Mouse (Mus musculus) limb, embryonic 11.5 days (tissue): ENCODE measurements around the gene Frzb. TPM values are rescaled to one million over a fixed set of nuclear protein-coding genes. Genes with fewer than 3 reads are reported as not detected.

Experiments
- ATAC-seq: fragments of 200-750 bp; cut with Nextera tagmentation; 2 replicates; pipeline ENCODE4 v1.8.0; 2017; ENCODE audit warnings: low read depth; ENCODE audit not compliant: insufficient number of reproducible peaks, low FRiP score, low TSS enrichment
- DNase-seq: peaks from one replicate; pipeline ENCODE4 v3.0.0-alpha.2; 2015; ENCODE audit warnings: low spot score
- H3K27ac ChIP-seq: fragments of 300-500 bp; sonication (generic); replicated peaks from 2 replicates; pipeline ENCODE4 v1.5.1; 2014; ENCODE audit warnings: low read depth, mild to moderate bottlenecking, low read length
- H3K27me3 ChIP-seq: fragments of 300-500 bp; sonication (generic); 2 replicates; pipeline ENCODE4 v1.6.1; 2014; ENCODE audit warnings: mild to moderate bottlenecking, low read length, mixed read lengths; ENCODE audit not compliant: control insufficient read depth, insufficient read depth
- H3K36me3 ChIP-seq: fragments of 300-500 bp; sonication (generic); 2 replicates; pipeline ENCODE4 v1.6.1; 2014; ENCODE audit warnings: mild to moderate bottlenecking, low read length, moderate library complexity, mixed read lengths; ENCODE audit not compliant: control insufficient read depth, insufficient read depth
- H3K4me1 ChIP-seq: fragments of 300-500 bp; sonication (generic); 2 replicates; pipeline ENCODE4 v1.6.1; 2014; ENCODE audit warnings: low read length, mixed read lengths; ENCODE audit not compliant: control insufficient read depth, insufficient read depth
- H3K4me2 ChIP-seq: fragments of 300-500 bp; sonication (generic); 2 replicates; pipeline ENCODE4 v1.6.1; 2014; ENCODE audit warnings: low read depth, mild to moderate bottlenecking, moderate library complexity; ENCODE audit not compliant: severe bottlenecking
- H3K4me3 ChIP-seq: fragments of 300-500 bp; sonication (generic); 2 replicates; pipeline ENCODE4 v1.5.1; 2014; ENCODE audit warnings: low read depth, low read length
- H3K9ac ChIP-seq: fragments of 300-500 bp; sonication (generic); 2 replicates; pipeline ENCODE4 v1.6.1; 2014; ENCODE audit warnings: mild to moderate bottlenecking, low read length
- H3K9me3 ChIP-seq: fragments of 300-500 bp; sonication (generic); 2 replicates; pipeline ENCODE4 v1.6.1; 2016; ENCODE audit warnings: low read length; ENCODE audit not compliant: control insufficient read depth
- WGBS: fragments of 180-500 bp; shearing (Covaris S2); extraction: QIAGEN DNeasy Blood & Tissue Kit; methylation state at CpG from one replicate; pipeline ENCODE4 v1.1.7; 2014; 5-methylcytosine and 5-hydroxymethylcytosine counted together
- polyA plus RNA-seq: library from polyadenylated mRNA; unstranded; fragments of >200 nt; fragmentation: Nextera tagmentation; extraction: Ambion mirVana; gene quantifications from 2 replicates; pipeline ENCODE4 v1.2.1, GENCODE M21; 2014

The Frzb gene
- polyA plus RNA-seq, 1 experiment from 2014 or later: 118 TPM

- 0 out of 2 replicates have a peak overlapping the region, but pooled peaks have one; percentile 23 for H3K27ac ChIP-seq
- no peak for ATAC-seq
- DNase-seq: no peak
- H3K4me3 ChIP-seq: no peak overlapping the region
- no peaks in the 10 kb centered on the region for H3K9me3 ChIP-seq
- no peak overlapping the region for H3K9ac ChIP-seq
- peaks cover 11% of the 10 kb centered on the region for H3K4me1 ChIP-seq
- H3K4me2 ChIP-seq: no peak overlapping the region
- no peaks in the 10 kb centered on the region for H3K36me3 ChIP-seq
- H3K27me3 ChIP-seq: no peaks in the 10 kb centered on the region
- 87% methylated on average over 18 of the region's 18 CpGs for whole genome bisulfite sequencing
Measured at GRCm38 (mm10) chr2:80413124-80413523, 34.3 kb downstream of the Frzb start.

GRCm38 (mm10) chr2:80409893-80410574, 37.4 kb downstream of the Frzb start:
- H3K9ac ChIP-seq: no peak overlapping the region
- peak overlapping the region; percentile 80 for H3K27ac ChIP-seq
- DNase-seq (peak; percentile 87), ATAC-seq (peak; percentile 91)
- no peak overlapping the region for H3K4me2 ChIP-seq
- H3K27me3 ChIP-seq: no peaks in the 10 kb centered on the region
- H3K4me1 ChIP-seq: peaks cover 23% of the 10 kb centered on the region
- H3K9me3 ChIP-seq: no peaks in the 10 kb centered on the region
- H3K36me3 ChIP-seq: no peaks in the 10 kb centered on the region
- 22% methylated on average over 12 of the region's 12 CpGs for WGBS
- H3K4me3 ChIP-seq: no peak overlapping the region

- Histone ChIP-seq H3K4me3 (no peak overlapping the region), H3K4me1 (peaks cover 23% of the 10 kb centered on the region), H3K4me2 (no peak overlapping the region), H3K9ac (no peak overlapping the region), H3K36me3 (no peaks in the 10 kb centered on the region), H3K27ac (0 out of 2 replicates have a peak overlapping the region, but pooled peaks have one; percentile 81), H3K9me3 (no peaks in the 10 kb centered on the region), H3K27me3 (no peaks in the 10 kb centered on the region)
- DNase-seq: peak; percentile 74
- WGBS: 1% methylated on average over 5 of the region's 5 CpGs
- peak; percentile 71 for ATAC-seq
Measured at GRCm38 (mm10) chr2:80404770-80405169, 42.7 kb downstream of the Frzb start.

- H3K4me3 ChIP-seq: no peak overlapping the region
- ATAC-seq (peak; percentile 44; the same call in 1 of the 2 replicates), DNase-seq (peak; percentile 49)
- no peaks in the 10 kb centered on the region for H3K9me3 ChIP-seq
- H3K36me3 ChIP-seq: no peaks in the 10 kb centered on the region
- no peaks in the 10 kb centered on the region for H3K27me3 ChIP-seq
- H3K9ac ChIP-seq: no peak overlapping the region
- H3K27ac ChIP-seq: peak overlapping the region; percentile 48
- H3K4me1 ChIP-seq: peaks cover 23% of the 10 kb centered on the region
- H3K4me2 ChIP-seq: no peak overlapping the region
- WGBS: 6% methylated on average over 3 of the region's 3 CpGs
Measured at GRCm38 (mm10) chr2:80398595-80399099, 48.8 kb downstream of the Frzb start.

- Histone ChIP-seq H3K9me3 (no peaks in the 10 kb centered on the region), H3K4me1 (peaks cover 23% of the 10 kb centered on the region), H3K36me3 (no peaks in the 10 kb centered on the region), H3K27me3 (no peaks in the 10 kb centered on the region), H3K4me3 (no peak overlapping the region), H3K27ac (peak overlapping the region; percentile 55), H3K4me2 (no peak overlapping the region), H3K9ac (no peak overlapping the region)
- WGBS: 5% methylated on average over 3 of the region's 3 CpGs
- ATAC-seq (peak; percentile 72), DNase-seq (peak; percentile 43)
Measured at GRCm38 (mm10) chr2:80396864-80397263, 50.6 kb downstream of the Frzb start.

- Histone ChIP-seq H3K27ac (no peak overlapping the region), H3K9ac (no peak overlapping the region), H3K36me3 (no peaks in the 10 kb centered on the region), H3K4me2 (no peak overlapping the region), H3K9me3 (no peaks in the 10 kb centered on the region), H3K4me3 (no peak overlapping the region), H3K4me1 (peaks cover 23% of the 10 kb centered on the region), H3K27me3 (no peaks in the 10 kb centered on the region)
- ATAC-seq (peak; percentile 23; the same call in 1 of the 2 replicates), DNase-seq (peak; percentile 73)
- 4% methylated on average over 7 of the region's 7 CpGs for WGBS
Measured at GRCm38 (mm10) chr2:80396057-80396456, 51.4 kb downstream of the Frzb start.

GRCm38 (mm10) chr2:80388341-80388740, 59.1 kb downstream of the Frzb start:
- Histone ChIP-seq H3K9me3 (no peaks in the 10 kb centered on the region), H3K27me3 (no peaks in the 10 kb centered on the region), H3K4me1 (peaks cover 4% of the 10 kb centered on the region; the same call in 1 of the 2 replicates), H3K9ac (no peak overlapping the region), H3K4me3 (no peak overlapping the region), H3K36me3 (no peaks in the 10 kb centered on the region), H3K27ac (no peak overlapping the region), H3K4me2 (no peak overlapping the region)
- ATAC-seq (no peak), DNase-seq (no peak)
- 86% methylated on average over 3 of the region's 3 CpGs for whole genome bisulfite sequencing

GRCm38 (mm10) chr2:80387668-80388067, 59.8 kb downstream of the Frzb start:
- ATAC-seq: no peak; the same call in 1 of the 2 replicates
- no peak overlapping the region for H3K4me3 ChIP-seq
- no peaks in the 10 kb centered on the region for H3K36me3 ChIP-seq
- H3K27ac ChIP-seq: no peak overlapping the region
- no peak for DNase-seq
- peaks cover 4% of the 10 kb centered on the region; the same call in 1 of the 2 replicates for H3K4me1 ChIP-seq
- H3K4me2 ChIP-seq: no peak overlapping the region
- no peaks in the 10 kb centered on the region for H3K27me3 ChIP-seq
- H3K9ac ChIP-seq: no peak overlapping the region
- 74% methylated on average over 9 of the region's 9 CpGs for WGBS
- no peaks in the 10 kb centered on the region for H3K9me3 ChIP-seq
